Comparison of ENCODE assay signal across 8 mouse cellular contexts in genomic region chr3:90253174-90253573, GRCm38 (mm10). TPM values are rescaled to one million over a fixed set of nuclear protein-coding genes. Genes with fewer than 3 reads are reported as not detected.
DNase-seq lines count a peak whose midpoint lies in the region; ATAC-seq lines count a peak whose summit lies in the region.
"Not testable (repeated sequence)": the region's sequence is repeated elsewhere in the genome, so short reads cannot be mapped to it uniquely, and the experiment has no call there.

No protein-coding gene starts in this region.

- not testable (repeated sequence) for H3K4me3 ChIP-seq in embryonic facial prominence, embryonic 11.5 days (ENCODE audit: low read depth, low read length); forebrain, embryonic 14.5 days (ENCODE audit: low read depth, low read length); kidney, embryonic 14.5 days (ENCODE audit: low read length); liver, embryonic 12.5 days; midbrain, embryonic 16.5 days (ENCODE audit: low read depth, low read length); stomach, embryonic 16.5 days (replicated peaks; ENCODE audit: low read length)
- H3K4me3 ChIP-seq in hindbrain, embryonic 12.5 days, result 0 out of 2 replicates have a peak overlapping the region, but pooled peaks have one; percentile 84

- H3K4me2 ChIP-seq in embryonic facial prominence, embryonic 11.5 days (ENCODE audit: low read depth, low read length); kidney, embryonic 14.5 days (replicated peaks; ENCODE audit: low read depth, low read length): not testable (repeated sequence)
- H3K4me2 ChIP-seq in forebrain, embryonic 14.5 days (ENCODE audit: low read length), result peak overlapping the region; percentile 73
- peak overlapping the region; percentile 80 for H3K4me2 ChIP-seq in hindbrain, embryonic 12.5 days (replicated peaks)
- H3K4me2 ChIP-seq in liver, embryonic 12.5 days, result peak overlapping the region; percentile 87; the same call in 1 of the 2 replicates
- peak overlapping the region; percentile 41; the same call in 1 of the 2 replicates for H3K4me2 ChIP-seq in midbrain, embryonic 16.5 days (ENCODE audit: low read length)
- peak overlapping the region; percentile 82; the same call in 1 of the 2 replicates for H3K4me2 ChIP-seq in stomach, embryonic 16.5 days (ENCODE audit: low read depth, low read length)

- peak; percentile 7; the same call in 1 of the 2 replicates for ATAC-seq in embryonic facial prominence, embryonic 11.5 days (replicated peaks; ENCODE audit: insufficient number of reproducible peaks, low FRiP score, low TSS enrichment, low read depth)
- peak; percentile 1; the same call in 1 of the 2 replicates for ATAC-seq in forebrain, embryonic 14.5 days
- peak; percentile 1; the same call in 1 of the 2 replicates for ATAC-seq in hindbrain, embryonic 12.5 days (ENCODE audit: low FRiP score)
- 0 out of 2 replicates have a peak, but pooled peaks have one; percentile 0 for ATAC-seq in kidney, embryonic 14.5 days (ENCODE audit: low FRiP score, low TSS enrichment)
- ATAC-seq in liver, embryonic 12.5 days; midbrain, embryonic 16.5 days; stomach, embryonic 16.5 days (ENCODE audit: insufficient read depth, low FRiP score): not testable (repeated sequence)

- not testable (repeated sequence) for H3K9me3 ChIP-seq in embryonic facial prominence, embryonic 11.5 days (replicated peaks; ENCODE audit: control insufficient read depth, low read length); forebrain, embryonic 14.5 days (replicated peaks; ENCODE audit: control insufficient read depth, low read length); hindbrain, embryonic 12.5 days (replicated peaks); kidney, embryonic 14.5 days (ENCODE audit: control insufficient read depth, low read length); liver, embryonic 12.5 days (replicated peaks); midbrain, embryonic 16.5 days (replicated peaks; ENCODE audit: control insufficient read depth, low read length, poor library complexity, severe bottlenecking); stomach, embryonic 16.5 days (replicated peaks; ENCODE audit: control insufficient read depth, low read length)

- H3K4me1 ChIP-seq in embryonic facial prominence, embryonic 11.5 days (ENCODE audit: control insufficient read depth, insufficient read depth, low read length), result not testable (repeated sequence)
- H3K4me1 ChIP-seq in forebrain, embryonic 14.5 days (ENCODE audit: control insufficient read depth, insufficient read depth, low read length), result peaks cover 10% of the 10 kb centered on the region
- peaks cover 25% of the 10 kb centered on the region for H3K4me1 ChIP-seq in hindbrain, embryonic 12.5 days
- peaks cover 12% of the 10 kb centered on the region for H3K4me1 ChIP-seq in kidney, embryonic 14.5 days (ENCODE audit: control insufficient read depth, insufficient read depth, low read length)
- H3K4me1 ChIP-seq in liver, embryonic 12.5 days, result peaks cover 46% of the 10 kb centered on the region
- H3K4me1 ChIP-seq in midbrain, embryonic 16.5 days (ENCODE audit: control insufficient read depth, insufficient read depth, low read length), result peaks cover 27% of the 10 kb centered on the region
- peaks cover 14% of the 10 kb centered on the region for H3K4me1 ChIP-seq in stomach, embryonic 16.5 days (ENCODE audit: control insufficient read depth, insufficient read depth, low read length)

- H3K27me3 ChIP-seq in embryonic facial prominence, embryonic 11.5 days (ENCODE audit: control insufficient read depth, insufficient read depth, low read length); forebrain, embryonic 14.5 days (replicated peaks; ENCODE audit: control insufficient read depth, insufficient read depth, low read length); hindbrain, embryonic 12.5 days; kidney, embryonic 14.5 days (ENCODE audit: control insufficient read depth, insufficient read depth, low read length); liver, embryonic 12.5 days (replicated peaks); midbrain, embryonic 16.5 days (ENCODE audit: control insufficient read depth, insufficient read depth, low read depth, low read length); stomach, embryonic 16.5 days (ENCODE audit: control insufficient read depth, insufficient read depth, low read length): not testable (repeated sequence)

- H3K9ac ChIP-seq in embryonic facial prominence, embryonic 11.5 days (replicated peaks; ENCODE audit: low read length); forebrain, embryonic 14.5 days (ENCODE audit: low read length); kidney, embryonic 14.5 days (ENCODE audit: low read depth, low read length); liver, embryonic 12.5 days; midbrain, embryonic 16.5 days (ENCODE audit: low read depth, low read length); stomach, embryonic 16.5 days (ENCODE audit: low read length): not testable (repeated sequence)
- H3K9ac ChIP-seq in hindbrain, embryonic 12.5 days, result peak overlapping the region; percentile 51; the same call in 1 of the 2 replicates

- H3K27ac ChIP-seq in embryonic facial prominence, embryonic 11.5 days (replicated peaks; ENCODE audit: low read depth, low read length); forebrain, embryonic 14.5 days (ENCODE audit: low read depth, low read length); hindbrain, embryonic 12.5 days; kidney, embryonic 14.5 days (ENCODE audit: low read depth, low read length); midbrain, embryonic 16.5 days (ENCODE audit: low read length); stomach, embryonic 16.5 days (ENCODE audit: low read length): not testable (repeated sequence)
- 0 out of 2 replicates have a peak overlapping the region, but pooled peaks have one; percentile 48 for H3K27ac ChIP-seq in liver, embryonic 12.5 days

- DNase-seq in A20 (ENCODE audit: low read depth, low spot score), result peak; percentile 18
- not testable (repeated sequence) for DNase-seq in embryonic facial prominence, embryonic 11.5 days (ENCODE audit: low spot score); forebrain, embryonic 14.5 days (ENCODE audit: low spot score)

- 86% methylated on average over 1 of the region's 1 CpGs for WGBS in embryonic facial prominence, embryonic 11.5 days
- 87% methylated on average over 1 of the region's 1 CpGs for WGBS in forebrain, embryonic 14.5 days
- 83% methylated on average over 1 of the region's 1 CpGs for WGBS in hindbrain, embryonic 12.5 days
- whole genome bisulfite sequencing in kidney, embryonic 14.5 days, result 83% methylated on average over 1 of the region's 1 CpGs
- 60% methylated on average over 1 of the region's 1 CpGs for WGBS in liver, embryonic 12.5 days (ENCODE audit: insufficient replicate concordance)
- 74% methylated on average over 1 of the region's 1 CpGs for WGBS in midbrain, embryonic 16.5 days
- 92% methylated on average over 1 of the region's 1 CpGs for WGBS in stomach, embryonic 16.5 days

- H3K36me3 ChIP-seq in embryonic facial prominence, embryonic 11.5 days (replicated peaks; ENCODE audit: control insufficient read depth, insufficient read depth, low read depth, low read length); midbrain, embryonic 16.5 days (ENCODE audit: control insufficient read depth, insufficient read depth, low read length): not testable (repeated sequence)
- H3K36me3 ChIP-seq in forebrain, embryonic 14.5 days (ENCODE audit: control insufficient read depth, insufficient read depth, low read length), result peaks cover 25% of the 10 kb centered on the region
- peaks cover 25% of the 10 kb centered on the region for H3K36me3 ChIP-seq in hindbrain, embryonic 12.5 days
- peaks cover 26% of the 10 kb centered on the region for H3K36me3 ChIP-seq in kidney, embryonic 14.5 days (ENCODE audit: control insufficient read depth, insufficient read depth, low read length)
- peaks cover 32% of the 10 kb centered on the region for H3K36me3 ChIP-seq in liver, embryonic 12.5 days
- peaks cover 14% of the 10 kb centered on the region for H3K36me3 ChIP-seq in stomach, embryonic 16.5 days (ENCODE audit: control insufficient read depth, insufficient read depth, low read length)

RNA-seq across cellular contexts. Expression of gene Crtc2, which starts 0.8 kb away (rescaled TPM):
- polyA plus RNA-seq in embryonic facial prominence, embryonic 11.5 days (2014; fragmentation: Nextera tagmentation; extraction: Ambion mirVana), result 10.8 and 12.5 TPM in 2 replicates
- 10.7 and 14.1 TPM in 2 replicates for polyA plus RNA-seq in forebrain, embryonic 14.5 days (2014; fragmentation: Nextera tagmentation; extraction: Ambion mirVana)
- 20.5 and 25.8 TPM in 2 replicates for polyA plus RNA-seq in hindbrain, embryonic 12.5 days (2016; fragmentation: Nextera tagmentation; extraction: Ambion mirVana)
- polyA plus RNA-seq in kidney, embryonic 14.5 days (2014; fragmentation: Nextera tagmentation; extraction: Ambion mirVana), result 16.9 and 21.5 TPM in 2 replicates
- 8.2 and 9.4 TPM in 2 replicates for polyA plus RNA-seq in liver, embryonic 12.5 days (2016; fragmentation: Nextera tagmentation; extraction: Ambion mirVana)
- 21.5 and 24.6 TPM in 2 replicates for polyA plus RNA-seq in midbrain, embryonic 16.5 days (2015; fragmentation: Nextera tagmentation; extraction: Ambion mirVana)
- polyA plus RNA-seq in stomach, embryonic 16.5 days (2015; fragmentation: Nextera tagmentation; extraction: Ambion mirVana), result 18.2 and 21.1 TPM in 2 replicates

RNA-seq across cellular contexts. Expression of gene Slc39a1, which starts 5.2 kb away (rescaled TPM):
- polyA plus RNA-seq in embryonic facial prominence, embryonic 11.5 days (2014; fragmentation: Nextera tagmentation; extraction: Ambion mirVana), result 48.7 and 49.1 TPM in 2 replicates
- 40.0 and 47.0 TPM in 2 replicates for polyA plus RNA-seq in forebrain, embryonic 14.5 days (2014; fragmentation: Nextera tagmentation; extraction: Ambion mirVana)
- polyA plus RNA-seq in hindbrain, embryonic 12.5 days (2016; fragmentation: Nextera tagmentation; extraction: Ambion mirVana), result 46.8 and 46.9 TPM in 2 replicates
- 102 and 105 TPM in 2 replicates for polyA plus RNA-seq in kidney, embryonic 14.5 days (2014; fragmentation: Nextera tagmentation; extraction: Ambion mirVana)
- 30.7 and 33.1 TPM in 2 replicates for polyA plus RNA-seq in liver, embryonic 12.5 days (2016; fragmentation: Nextera tagmentation; extraction: Ambion mirVana)
- polyA plus RNA-seq in midbrain, embryonic 16.5 days (2015; fragmentation: Nextera tagmentation; extraction: Ambion mirVana), result 43.0 and 46.8 TPM in 2 replicates
- 101 and 122 TPM in 2 replicates for polyA plus RNA-seq in stomach, embryonic 16.5 days (2015; fragmentation: Nextera tagmentation; extraction: Ambion mirVana)

RNA-seq across cellular contexts. Expression of gene Creb3l4, which starts 9.9 kb away (rescaled TPM):
- 7.7 and 9.9 TPM in 2 replicates for polyA plus RNA-seq in embryonic facial prominence, embryonic 11.5 days (2014; fragmentation: Nextera tagmentation; extraction: Ambion mirVana)
- 4.1 and 4.2 TPM in 2 replicates for polyA plus RNA-seq in forebrain, embryonic 14.5 days (2014; fragmentation: Nextera tagmentation; extraction: Ambion mirVana)
- polyA plus RNA-seq in hindbrain, embryonic 12.5 days (2016; fragmentation: Nextera tagmentation; extraction: Ambion mirVana), result 4.8 and 5.3 TPM in 2 replicates
- 5.7 and 6.6 TPM in 2 replicates for polyA plus RNA-seq in kidney, embryonic 14.5 days (2014; fragmentation: Nextera tagmentation; extraction: Ambion mirVana)
- 0.56 and 0.66 TPM in 2 replicates for polyA plus RNA-seq in liver, embryonic 12.5 days (2016; fragmentation: Nextera tagmentation; extraction: Ambion mirVana)
- polyA plus RNA-seq in midbrain, embryonic 16.5 days (2015; fragmentation: Nextera tagmentation; extraction: Ambion mirVana), result 1.1 and 2.2 TPM in 2 replicates
- 28.9 and 34.4 TPM in 2 replicates for polyA plus RNA-seq in stomach, embryonic 16.5 days (2015; fragmentation: Nextera tagmentation; extraction: Ambion mirVana)

RNA-seq across cellular contexts. Expression of gene Dennd4b, which starts 11.8 kb away (rescaled TPM):
- 2.6 and 2.9 TPM in 2 replicates for polyA plus RNA-seq in embryonic facial prominence, embryonic 11.5 days (2014; fragmentation: Nextera tagmentation; extraction: Ambion mirVana)
- 3.4 and 3.7 TPM in 2 replicates for polyA plus RNA-seq in forebrain, embryonic 14.5 days (2014; fragmentation: Nextera tagmentation; extraction: Ambion mirVana)
- polyA plus RNA-seq in hindbrain, embryonic 12.5 days (2016; fragmentation: Nextera tagmentation; extraction: Ambion mirVana), result 6.2 and 6.7 TPM in 2 replicates
- 2.9 and 4.5 TPM in 2 replicates for polyA plus RNA-seq in kidney, embryonic 14.5 days (2014; fragmentation: Nextera tagmentation; extraction: Ambion mirVana)
- 3.0 and 3.4 TPM in 2 replicates for polyA plus RNA-seq in liver, embryonic 12.5 days (2016; fragmentation: Nextera tagmentation; extraction: Ambion mirVana)
- polyA plus RNA-seq in midbrain, embryonic 16.5 days (2015; fragmentation: Nextera tagmentation; extraction: Ambion mirVana), result 7.8 and 8.5 TPM in 2 replicates
- 3.8 and 4.3 TPM in 2 replicates for polyA plus RNA-seq in stomach, embryonic 16.5 days (2015; fragmentation: Nextera tagmentation; extraction: Ambion mirVana)

RNA-seq across cellular contexts. Expression of gene Jtb, which starts 21.8 kb away (rescaled TPM):
- 94.4 and 103 TPM in 2 replicates for polyA plus RNA-seq in embryonic facial prominence, embryonic 11.5 days (2014; fragmentation: Nextera tagmentation; extraction: Ambion mirVana)
- polyA plus RNA-seq in forebrain, embryonic 14.5 days (2014; fragmentation: Nextera tagmentation; extraction: Ambion mirVana), result 118 and 124 TPM in 2 replicates
- polyA plus RNA-seq in hindbrain, embryonic 12.5 days (2016; fragmentation: Nextera tagmentation; extraction: Ambion mirVana), result 81.7 and 94.8 TPM in 2 replicates
- polyA plus RNA-seq in kidney, embryonic 14.5 days (2014; fragmentation: Nextera tagmentation; extraction: Ambion mirVana), result 109 and 123 TPM in 2 replicates
- 64.9 and 66.4 TPM in 2 replicates for polyA plus RNA-seq in liver, embryonic 12.5 days (2016; fragmentation: Nextera tagmentation; extraction: Ambion mirVana)
- 87.6 and 100 TPM in 2 replicates for polyA plus RNA-seq in midbrain, embryonic 16.5 days (2015; fragmentation: Nextera tagmentation; extraction: Ambion mirVana)
- 92.3 and 104 TPM in 2 replicates for polyA plus RNA-seq in stomach, embryonic 16.5 days (2015; fragmentation: Nextera tagmentation; extraction: Ambion mirVana)
